Mouse (Mus musculus): ENCODE results near the gene Macf1.
"Not testable (repeated sequence)": the region's sequence is repeated elsewhere in the genome, so short reads cannot be mapped to it uniquely, and the experiment has no call there.

Gene Macf1

DNA sequence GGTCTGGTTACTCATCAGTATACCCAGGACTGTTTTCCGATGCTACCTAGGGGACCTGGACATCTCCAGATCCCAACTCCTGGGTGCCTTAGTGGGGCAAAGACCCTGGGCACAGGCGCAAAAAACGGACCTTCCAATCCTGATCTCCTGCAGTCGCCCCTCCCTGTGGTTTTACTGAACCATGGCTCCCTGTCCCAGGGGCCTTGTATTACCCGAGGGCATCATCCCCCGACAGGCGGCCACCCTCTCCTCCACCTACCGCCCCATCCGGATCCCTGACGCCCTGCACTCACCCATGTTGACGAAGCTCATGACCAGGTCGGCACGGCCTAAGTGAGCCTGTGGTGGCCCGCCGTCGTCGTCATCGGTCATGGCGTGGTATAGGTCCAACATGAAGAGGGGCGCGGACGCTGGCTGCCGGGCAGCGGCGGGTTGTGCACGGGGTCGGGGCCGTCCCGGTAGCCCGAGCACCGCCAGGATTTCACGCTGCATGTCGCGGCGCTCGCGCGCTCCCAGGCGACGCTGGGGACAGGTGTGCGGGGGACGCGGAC lies 342.0 kb downstream of the Macf1 start:
- no peak for DNase-seq (ENCODE audit: low spot score)

DNA sequence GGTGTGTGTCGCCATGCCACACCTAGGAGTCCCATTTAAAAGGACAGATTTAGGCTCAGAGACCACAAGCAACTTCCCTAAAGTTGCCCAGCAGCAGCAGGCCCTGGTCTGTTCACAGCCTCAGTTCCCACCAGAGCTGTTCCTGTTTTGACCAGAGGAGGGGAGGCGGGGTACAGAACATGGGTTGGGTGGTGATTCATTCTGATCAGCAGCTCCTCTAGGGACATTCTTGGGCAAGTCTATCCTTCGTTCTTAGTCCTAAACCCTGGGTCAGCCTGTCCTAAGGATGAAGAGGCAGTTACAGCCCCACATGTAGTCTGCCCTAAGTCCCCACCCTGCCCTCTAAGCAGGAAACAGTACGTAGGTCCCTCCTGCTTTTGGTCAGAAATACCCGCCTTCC lies 343.9 kb downstream of the Macf1 start:
- no peak for DNase-seq (ENCODE audit: low spot score)

DNA sequence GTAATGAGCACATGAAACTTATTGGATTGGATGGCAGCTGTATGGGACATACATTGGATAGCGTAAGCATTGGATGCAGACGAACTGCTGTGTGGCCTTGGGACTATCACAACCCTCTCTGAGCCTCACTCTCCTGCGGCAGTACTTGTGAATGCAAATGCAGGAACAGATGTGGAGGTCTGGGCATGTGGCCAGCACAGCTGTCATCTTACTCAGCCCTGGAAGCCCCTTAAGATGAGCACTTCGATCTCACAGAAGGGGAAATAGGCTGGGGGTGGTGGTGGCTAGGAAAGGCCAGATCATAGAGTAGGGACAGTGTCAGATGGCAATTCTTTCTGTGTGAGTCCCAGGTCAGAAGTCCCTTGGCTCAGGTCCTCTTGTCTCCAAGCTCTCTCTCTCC lies 346.5 kb downstream of the Macf1 start:
- no peak for DNase-seq (ENCODE audit: low spot score)

DNA sequence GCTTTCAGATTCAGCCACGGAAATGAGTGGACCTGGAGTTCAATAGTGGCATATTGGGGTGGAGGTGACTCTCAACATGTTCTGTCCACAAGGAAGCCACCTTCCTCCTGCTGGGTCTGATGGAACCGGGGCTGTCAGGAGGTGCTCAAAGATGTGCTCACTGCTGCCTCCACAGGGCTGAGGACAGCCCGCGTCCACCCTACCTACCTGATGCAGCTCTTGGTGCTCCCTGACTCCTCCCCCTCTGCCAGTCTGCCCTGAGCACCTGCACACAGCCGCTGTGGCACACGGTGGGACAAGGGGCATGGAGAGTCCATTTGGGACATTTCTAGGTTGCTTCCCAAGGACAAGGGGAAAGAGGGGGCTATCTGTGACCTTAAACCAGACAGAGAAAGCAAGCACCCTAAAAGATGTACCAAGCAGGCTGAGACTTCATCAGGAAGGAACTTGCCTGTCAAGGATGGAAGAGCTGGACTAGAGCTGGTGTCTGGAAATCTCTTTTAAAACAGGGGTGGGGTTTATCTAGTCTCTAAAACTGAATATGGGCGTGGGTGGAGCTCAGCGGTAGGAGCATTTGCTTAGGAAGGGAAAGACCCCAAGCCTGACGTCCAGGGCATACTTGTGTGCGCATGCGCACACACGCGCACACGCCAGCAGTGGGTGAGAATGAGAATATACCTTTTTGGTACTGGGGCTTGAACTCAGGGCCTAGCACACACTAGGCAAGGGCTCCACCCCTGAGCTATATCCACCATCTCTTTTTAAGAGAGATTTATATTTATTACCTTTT lies 348.2 kb downstream of the Macf1 start:
- DNase-seq (ENCODE audit: low spot score), result no peak

DNA sequence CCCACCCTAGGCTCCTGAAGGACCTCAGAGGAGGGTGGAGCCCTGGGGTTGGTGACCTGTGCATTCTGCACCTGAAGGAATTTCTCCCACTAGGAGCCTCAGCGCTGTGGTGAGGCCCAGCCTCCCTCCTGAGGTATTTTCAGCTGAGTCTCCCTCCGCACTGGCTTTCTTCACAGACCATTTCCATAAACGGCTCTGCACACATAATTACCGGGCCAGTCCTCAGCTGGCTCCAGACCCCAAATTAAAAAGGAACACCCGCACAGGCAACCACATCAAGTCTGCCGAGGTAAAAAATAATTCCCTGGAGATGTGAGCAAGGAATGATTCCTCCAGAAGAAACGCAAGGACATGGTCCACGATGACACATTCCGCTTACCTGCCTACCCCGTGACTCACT lies 348.9 kb downstream of the Macf1 start:
- DNase-seq (ENCODE audit: low spot score), result not testable (repeated sequence)

DNA sequence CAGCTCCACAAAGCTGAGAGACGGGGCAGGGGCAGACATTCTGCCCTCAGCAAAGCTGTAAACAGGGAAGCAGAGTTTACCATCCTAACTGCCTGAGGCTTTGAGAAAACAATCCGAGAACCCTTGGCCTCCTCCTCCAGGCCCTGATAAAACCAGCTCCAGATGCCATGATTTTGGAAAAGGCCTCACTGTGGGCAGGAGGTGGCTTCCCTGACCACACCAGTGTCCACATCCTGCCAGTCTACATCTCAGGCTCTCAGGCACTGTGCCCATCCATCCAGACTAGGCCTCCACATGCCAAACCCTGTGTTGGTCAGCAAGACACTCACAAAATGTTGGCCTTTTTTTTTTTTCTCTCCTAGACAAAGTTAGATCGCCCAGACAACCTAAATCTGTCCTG lies 350.0 kb downstream of the Macf1 start:
- DNase-seq (ENCODE audit: low spot score), result no peak

DNA sequence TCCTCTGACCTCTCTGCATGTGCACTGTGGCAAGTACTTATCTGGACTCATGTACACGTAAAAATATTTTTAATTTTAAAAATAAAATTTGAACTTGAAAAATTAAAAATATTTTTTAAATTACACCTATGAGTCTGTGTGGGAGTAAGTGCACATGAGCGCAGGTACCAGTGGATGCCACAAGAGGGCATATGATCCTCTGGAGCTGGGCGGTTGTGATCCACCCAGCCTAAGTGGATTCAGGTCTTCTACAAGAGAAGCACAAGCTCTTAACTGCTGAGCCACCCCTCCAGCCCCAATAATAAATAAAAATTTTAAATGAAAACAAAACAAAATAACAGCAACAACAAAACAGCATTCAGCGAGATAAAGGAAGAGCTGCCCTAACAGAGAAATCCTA lies 351.0 kb downstream of the Macf1 start:
- DNase-seq (ENCODE audit: low spot score), result no peak

DNA sequence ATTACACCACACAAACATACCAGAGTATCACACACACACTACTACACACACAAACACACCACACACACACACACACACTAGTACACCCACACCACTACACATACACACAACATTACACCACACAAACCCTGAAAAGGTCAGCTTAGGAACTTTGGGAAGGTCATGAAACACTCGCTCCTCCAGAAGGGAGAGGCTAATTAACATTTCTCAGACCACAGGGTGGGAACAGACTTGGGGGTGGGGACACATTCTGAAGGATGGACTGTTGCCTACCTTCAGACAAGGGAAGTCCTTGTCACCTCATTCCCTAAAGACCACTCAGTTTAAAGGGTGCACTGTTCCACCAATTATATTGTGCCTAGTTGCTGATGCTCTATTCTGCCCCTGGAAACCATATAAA lies 352.2 kb downstream of the Macf1 start:
- not testable (repeated sequence) for DNase-seq (ENCODE audit: low spot score)

DNA sequence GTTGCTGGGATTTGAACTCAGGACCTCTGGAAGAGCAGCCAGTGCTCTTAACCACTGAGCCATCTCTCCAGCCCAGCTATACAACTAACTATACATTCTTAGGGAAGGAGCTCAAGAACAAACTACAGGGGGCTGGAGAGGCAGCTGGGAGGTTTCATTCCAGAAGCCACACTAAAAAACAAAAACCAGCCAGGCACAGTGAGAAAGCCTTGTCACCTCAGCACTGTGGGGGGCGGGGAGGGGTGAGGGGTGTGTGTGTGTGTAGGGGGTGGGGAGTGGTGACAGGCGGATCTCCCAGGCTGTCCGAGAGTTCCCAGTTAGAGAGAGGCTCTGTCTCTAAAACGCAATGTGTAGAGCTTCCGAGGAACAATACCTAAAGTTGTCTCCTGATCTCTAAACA lies 352.8 kb downstream of the Macf1 start:
- DNase-seq (ENCODE audit: low spot score), result no peak

DNA sequence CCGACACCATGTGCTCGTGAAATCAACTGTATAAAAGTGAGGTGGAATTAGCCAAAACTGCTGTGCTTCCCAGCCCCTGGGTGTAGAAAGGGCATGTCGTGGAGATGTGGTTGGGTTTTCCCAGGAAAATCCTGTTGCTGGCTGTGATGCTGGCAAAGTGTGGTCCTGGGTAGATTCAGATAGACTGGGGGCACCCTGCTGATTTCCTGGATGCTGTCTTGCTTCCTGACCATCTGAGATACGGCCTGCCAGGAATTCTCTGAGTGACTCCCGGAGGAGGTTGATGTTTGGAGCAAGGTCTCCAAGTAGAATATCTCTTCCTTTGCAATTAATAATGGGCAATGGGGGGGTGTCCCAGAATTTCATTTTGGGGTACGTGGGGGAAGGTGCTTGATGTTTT lies 355.2 kb downstream of the Macf1 start:
- no peak for DNase-seq (ENCODE audit: low spot score)

DNA sequence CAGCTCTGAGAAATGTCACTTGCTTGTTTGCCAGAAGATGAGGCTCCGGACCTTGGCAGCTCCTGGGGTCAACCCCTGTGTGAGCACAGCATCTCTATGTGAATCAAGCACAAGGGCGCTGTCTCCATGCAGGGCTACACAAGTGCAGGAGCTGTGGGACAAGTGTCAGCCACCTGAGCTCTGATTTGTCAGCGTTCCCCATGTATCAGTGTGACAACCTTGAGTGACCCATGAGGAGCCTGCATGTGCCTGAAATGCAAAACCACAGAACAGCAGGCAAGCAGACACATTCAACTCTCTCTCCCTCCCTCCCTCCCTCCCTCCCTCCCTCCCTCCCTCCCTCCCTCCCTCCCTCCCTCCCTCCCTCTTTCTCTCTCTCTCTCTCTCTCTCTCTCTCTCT lies 356.5 kb downstream of the Macf1 start:
- DNase-seq (ENCODE audit: low spot score), result no peak

DNA sequence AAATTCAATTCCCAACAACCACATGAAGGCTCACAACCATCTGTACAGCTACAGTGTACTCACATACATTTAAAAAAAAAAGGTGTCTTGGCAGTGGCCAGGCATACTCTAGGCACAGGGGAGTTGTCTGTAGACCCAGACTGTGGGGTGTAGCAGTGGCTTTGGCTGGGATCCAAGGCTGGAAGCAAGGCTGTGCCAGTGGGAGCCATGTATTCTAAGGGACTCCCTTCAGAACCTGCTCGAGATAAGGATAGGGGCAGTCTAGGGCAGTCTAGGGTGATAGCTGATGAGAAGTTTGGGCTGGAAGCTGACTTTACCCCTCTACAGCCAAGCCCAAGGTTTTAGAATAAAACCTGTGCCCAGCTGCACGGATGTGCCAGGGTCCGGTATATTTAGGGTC lies 358.1 kb downstream of the Macf1 start:
- no peak for DNase-seq (ENCODE audit: low spot score)

DNA sequence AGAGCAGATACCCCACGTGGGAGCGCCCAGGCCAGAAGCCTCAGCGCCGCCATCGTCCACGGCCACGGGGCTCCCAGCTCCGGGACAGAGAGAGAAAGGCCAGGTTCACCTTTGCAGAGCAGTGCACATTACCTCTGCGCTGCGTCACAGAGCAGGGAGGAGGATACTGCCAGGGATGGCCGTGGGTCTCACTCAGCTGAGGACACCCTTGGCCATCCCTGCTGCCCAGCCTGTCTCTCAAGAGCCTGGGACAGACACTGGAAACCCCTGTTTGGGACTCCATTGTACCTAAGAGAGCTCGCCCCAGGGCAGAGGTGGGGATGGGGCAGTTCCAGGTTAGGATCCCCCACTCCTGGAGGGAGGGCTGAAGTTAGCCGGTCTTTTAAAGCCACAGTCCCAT lies 360.6 kb downstream of the Macf1 start, which contains the start of gene Oxct2a:
Gene Oxct2a, minus strand, starts transcription at position 101 of the 400 bp plus-strand sequence.
- no peak for DNase-seq (ENCODE audit: low spot score)

DNA sequence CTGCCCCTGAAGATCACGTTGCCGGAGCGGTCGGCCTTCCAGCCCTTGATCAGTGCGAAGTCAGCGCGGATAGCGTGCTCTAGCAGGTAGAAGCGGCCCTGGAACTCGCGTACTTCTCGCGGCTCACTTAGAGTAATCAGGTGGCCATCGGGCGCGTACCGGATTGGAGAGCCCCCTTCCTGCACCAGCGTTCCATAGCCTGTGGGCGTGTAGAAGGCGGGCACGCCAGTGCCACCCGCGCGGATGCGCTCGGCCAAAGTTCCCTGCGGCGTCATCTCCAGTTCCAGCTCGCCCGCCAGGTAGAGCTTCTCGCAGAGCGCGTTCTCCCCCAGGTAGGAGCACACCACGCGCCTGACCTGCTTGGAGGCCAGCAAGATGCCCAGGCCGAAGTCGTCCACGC lies 361.2 kb downstream of the Macf1 start:
- DNase-seq (ENCODE audit: low spot score), result not testable (repeated sequence)

DNA sequence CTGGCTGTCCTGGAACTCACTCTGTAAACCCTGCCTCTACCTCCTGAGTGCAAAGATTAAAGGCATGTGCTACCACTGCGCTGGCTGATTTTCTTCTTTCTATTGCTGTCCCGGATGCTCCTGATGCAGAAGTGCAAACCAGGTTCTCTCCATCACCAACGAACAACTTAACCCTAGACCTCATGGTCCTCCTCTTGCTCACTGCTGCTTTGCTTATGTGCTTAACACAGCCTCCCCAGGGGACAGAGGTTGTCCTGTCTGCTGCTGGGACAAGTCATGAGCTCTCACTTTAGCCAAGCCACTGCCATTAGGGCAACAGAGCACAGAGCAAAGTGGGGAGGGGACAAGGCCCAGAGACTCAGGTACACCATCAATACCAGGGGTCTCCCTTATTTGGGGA lies 369.7 kb downstream of the Macf1 start:
- no peak for DNase-seq (ENCODE audit: low spot score)

DNA sequence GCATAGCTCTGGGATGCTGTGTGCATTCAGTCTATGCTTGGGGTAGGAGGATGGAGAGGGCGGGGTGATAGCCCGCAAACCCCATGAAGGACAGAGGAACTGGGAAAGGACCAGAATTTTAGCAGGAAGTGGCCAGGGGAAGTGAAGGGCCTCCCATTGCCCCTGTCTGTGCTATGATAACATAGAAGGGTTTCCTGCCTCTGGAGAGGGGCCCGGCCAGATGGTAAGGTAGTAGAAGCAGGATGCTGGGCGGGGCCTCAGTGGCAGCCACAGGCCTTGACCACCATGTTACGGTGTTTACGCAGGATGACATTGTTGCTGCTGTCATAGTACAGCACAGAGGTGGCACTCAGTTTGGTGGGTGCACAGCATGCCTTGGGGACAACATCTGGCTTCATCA lies 371.1 kb downstream of the Macf1 start:
- DNase-seq (ENCODE audit: low spot score), result no peak

DNA sequence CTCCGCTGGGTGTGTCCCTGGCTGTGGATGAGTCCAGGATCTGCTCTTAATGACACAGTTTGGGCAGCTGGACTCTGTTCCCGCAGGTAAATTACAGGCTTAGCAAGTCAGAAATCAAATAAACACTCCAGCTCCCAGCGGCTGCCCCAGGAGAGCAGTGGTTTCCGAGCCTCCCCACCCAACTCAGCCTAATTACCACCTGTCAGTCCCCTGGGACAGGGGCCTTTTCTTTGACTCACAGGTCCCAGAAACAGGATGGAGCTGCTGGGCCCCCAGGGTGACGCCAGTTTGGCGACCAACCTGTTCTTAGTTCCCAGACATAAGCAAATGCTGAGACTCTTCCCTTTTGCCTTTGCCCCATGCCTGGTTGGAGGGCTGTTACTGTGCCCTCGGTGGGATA lies 372.3 kb downstream of the Macf1 start:
- DNase-seq (ENCODE audit: low spot score), result no peak

DNA sequence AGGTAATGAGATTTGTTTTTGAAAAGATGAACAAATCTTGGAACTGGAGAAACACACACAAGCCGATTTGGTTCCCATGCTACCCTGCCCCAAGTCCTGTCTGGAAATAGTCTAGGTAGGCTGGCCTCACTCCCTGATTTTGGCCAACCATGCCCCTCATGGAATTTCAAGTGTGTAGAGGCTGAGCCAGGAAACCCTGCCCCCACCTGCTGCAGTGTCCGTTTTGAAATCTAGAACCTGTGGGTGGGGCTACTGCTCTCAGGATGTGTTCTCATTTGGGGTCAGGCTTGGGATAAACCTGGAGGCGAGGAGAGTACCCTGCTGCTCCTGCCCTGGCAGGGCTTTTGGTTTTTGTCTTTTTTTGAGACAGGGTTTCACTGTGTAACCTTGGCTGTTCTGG lies 375.9 kb downstream of the Macf1 start:
- no peak for DNase-seq (ENCODE audit: low spot score)

DNA sequence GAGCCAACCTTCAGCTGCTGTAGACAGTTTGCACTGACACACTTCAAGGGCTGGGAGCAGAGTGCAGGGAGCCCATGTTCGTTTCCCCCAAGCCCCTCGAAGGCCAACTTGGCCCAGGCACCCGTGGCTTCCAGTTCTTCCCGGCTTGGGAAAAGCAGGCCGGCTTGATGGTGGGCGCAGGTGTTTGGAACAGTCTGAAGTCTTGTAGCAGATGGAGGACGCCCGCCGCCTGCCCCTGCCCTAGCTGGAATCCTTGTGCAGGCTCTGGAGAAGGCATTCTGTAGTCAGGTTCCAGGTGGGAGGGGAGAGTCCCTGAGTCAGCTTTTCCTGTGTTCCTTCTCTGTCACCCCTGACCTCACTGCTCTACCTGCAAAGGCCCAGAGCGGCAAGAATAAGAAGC lies 377.2 kb downstream of the Macf1 start:
- DNase-seq (ENCODE audit: low spot score), result no peak

DNA sequence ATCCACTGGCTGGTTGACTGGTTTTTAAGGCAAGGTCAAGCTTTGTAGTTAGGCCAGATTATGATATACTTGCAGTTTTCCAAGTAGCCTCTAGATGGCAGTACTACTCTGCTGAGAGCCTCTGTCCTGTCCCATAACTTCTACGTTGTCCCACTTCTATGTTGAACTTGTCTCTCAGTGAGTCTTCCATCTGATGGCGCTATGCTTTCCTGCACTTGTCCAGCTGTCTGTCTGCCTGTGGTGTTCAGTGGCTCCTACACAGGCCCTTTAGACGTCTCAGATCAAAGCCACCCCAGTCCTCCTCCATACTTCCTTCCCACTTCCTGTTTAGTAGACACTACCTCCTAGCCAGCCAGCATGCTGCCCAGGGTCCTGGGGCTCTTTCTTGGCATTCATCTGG lies 378.4 kb downstream of the Macf1 start:
- DNase-seq (ENCODE audit: low spot score), result no peak
